Mouse (Mus musculus) heart, embryonic 16.5 days (tissue): ENCODE results near the gene Ap1s1. TPM values are rescaled to one million over a fixed set of nuclear protein-coding genes. Genes with fewer than 3 reads are reported as not detected.

Experiments used
- ATAC-seq: fragments of 200-750 bp; cut with Nextera tagmentation; replicated peaks from 2 replicates; pipeline ENCODE4 v1.8.0; 2017; ENCODE audit warnings: moderate number of reproducible peaks; ENCODE audit not compliant: insufficient read depth, low FRiP score; ENCODE audit errors: extremely low read depth
- H3K27ac ChIP-seq: fragments of 300-500 bp; sonication (generic); 2 replicates; pipeline ENCODE4 v1.5.1; 2014; ENCODE audit warnings: mild to moderate bottlenecking, low read length, control low read depth, moderate library complexity
- H3K27me3 ChIP-seq: fragments of 300-500 bp; sonication (generic); 2 replicates; pipeline ENCODE4 v1.6.1; 2014; ENCODE audit warnings: low read length, mixed read lengths; ENCODE audit not compliant: control insufficient read depth, insufficient read depth
- H3K36me3 ChIP-seq: fragments of 300-500 bp; sonication (generic); 2 replicates; pipeline ENCODE4 v1.6.1; 2014; ENCODE audit not compliant: control insufficient read depth, insufficient read depth
- H3K4me1 ChIP-seq: fragments of 300-500 bp; sonication (generic); 2 replicates; pipeline ENCODE4 v1.6.1; 2014; ENCODE audit warnings: low read length, mixed read lengths; ENCODE audit not compliant: control insufficient read depth, insufficient read depth
- H3K4me2 ChIP-seq: fragments of 300-500 bp; sonication (generic); 2 replicates; pipeline ENCODE4 v1.6.1; 2014; ENCODE audit warnings: low read depth, mild to moderate bottlenecking, control low read depth, low read length
- H3K4me3 ChIP-seq: fragments of 300-500 bp; sonication (generic); 2 replicates; pipeline ENCODE4 v1.5.1; 2014; ENCODE audit warnings: mild to moderate bottlenecking, control low read depth, low read length
- H3K9ac ChIP-seq: fragments of 300-500 bp; sonication (generic); 2 replicates; pipeline ENCODE4 v1.6.1; 2014; ENCODE audit warnings: low read length, control low read depth
- H3K9me3 ChIP-seq: fragments of 300-500 bp; sonication (generic); replicated peaks from 2 replicates; pipeline ENCODE4 v1.6.1; 2016; ENCODE audit warnings: low read length; ENCODE audit not compliant: control insufficient read depth
- WGBS: fragments of 180-500 bp; shearing (Covaris S2); extraction: QIAGEN DNeasy Blood & Tissue Kit; methylation state at CpG from one replicate; pipeline ENCODE4 v1.1.7; 2014; 5-methylcytosine and 5-hydroxymethylcytosine counted together
- polyA plus RNA-seq: library from polyadenylated mRNA; unstranded; fragments of >200 nt; fragmentation: Nextera tagmentation; extraction: Ambion mirVana; gene quantifications from 2 replicates; pipeline ENCODE4 v1.2.1, GENCODE M21; 2015

The Ap1s1 gene
- polyA plus RNA-seq, 1 experiment from 2014 or later: 148 TPM

DNA sequence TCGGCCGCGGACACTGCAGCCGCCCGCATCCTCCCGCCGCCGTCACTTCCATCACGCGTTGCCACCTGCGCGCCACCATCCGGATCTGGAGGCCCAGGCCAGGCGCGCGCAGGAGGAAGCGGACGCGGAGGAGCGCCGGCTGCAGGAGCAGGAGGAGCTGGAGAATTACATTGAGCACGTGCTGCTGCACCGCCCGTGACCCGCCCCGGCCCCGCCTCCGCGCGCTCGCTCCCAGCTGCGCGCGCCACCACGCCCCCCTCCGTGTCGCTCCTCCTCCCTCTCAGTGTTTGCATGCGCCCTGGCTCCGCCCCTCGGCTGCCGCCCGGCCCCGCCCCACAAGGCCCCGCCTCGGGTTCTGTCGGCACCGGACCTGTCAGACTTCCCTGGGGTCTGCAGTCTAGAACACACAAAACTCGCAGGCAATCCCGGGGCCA is 13.3 kb downstream of the Ap1s1 start:
- Histone ChIP-seq H3K9ac (peak overlapping the region; percentile 45; the same call in 1 of the 2 replicates), H3K36me3 (peaks cover 7% of the 10 kb centered on the region; the same call in 1 of the 2 replicates), H3K27ac (no peak overlapping the region), H3K27me3 (peaks cover 47% of the 10 kb centered on the region), H3K4me3 (peak overlapping the region; percentile 54), H3K4me2 (peak overlapping the region; percentile 94), H3K9me3 (no peaks in the 10 kb centered on the region), H3K4me1 (peaks cover 24% of the 10 kb centered on the region)
- WGBS: under 1% methylated on average over 49 of the region's 49 CpGs
- ATAC-seq: peak; percentile 85

DNA sequence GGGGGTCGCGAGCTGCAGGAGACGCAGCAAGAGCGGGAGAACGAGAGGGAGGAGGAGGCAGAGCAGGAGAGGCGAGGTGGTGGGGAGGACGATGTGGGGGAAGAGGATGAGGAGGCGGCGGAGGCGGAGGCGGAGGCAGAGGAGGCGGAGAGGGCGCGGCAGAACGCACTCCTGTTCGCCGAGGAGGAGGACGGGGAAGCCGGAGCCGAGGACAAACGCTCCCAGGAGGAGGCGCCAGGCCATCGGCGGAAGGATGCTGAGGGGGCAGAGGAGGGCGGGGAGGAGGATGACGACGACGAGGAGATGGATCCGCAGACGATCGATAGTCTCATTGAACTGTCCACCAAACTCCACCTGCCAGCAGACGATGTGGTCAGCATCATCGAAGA is 13.9 kb downstream of the Ap1s1 start:
- Histone ChIP-seq H3K36me3 (peaks cover 3% of the 10 kb centered on the region; the same call in 1 of the 2 replicates), H3K27ac (no peak overlapping the region), H3K4me1 (peaks cover 24% of the 10 kb centered on the region), H3K27me3 (peaks cover 51% of the 10 kb centered on the region), H3K9ac (peak overlapping the region; percentile 45; the same call in 1 of the 2 replicates), H3K4me2 (peak overlapping the region; percentile 94), H3K9me3 (no peaks in the 10 kb centered on the region), H3K4me3 (peak overlapping the region; percentile 54)
- no peak for ATAC-seq
- under 1% methylated on average over 33 of the region's 33 CpGs for WGBS

DNA sequence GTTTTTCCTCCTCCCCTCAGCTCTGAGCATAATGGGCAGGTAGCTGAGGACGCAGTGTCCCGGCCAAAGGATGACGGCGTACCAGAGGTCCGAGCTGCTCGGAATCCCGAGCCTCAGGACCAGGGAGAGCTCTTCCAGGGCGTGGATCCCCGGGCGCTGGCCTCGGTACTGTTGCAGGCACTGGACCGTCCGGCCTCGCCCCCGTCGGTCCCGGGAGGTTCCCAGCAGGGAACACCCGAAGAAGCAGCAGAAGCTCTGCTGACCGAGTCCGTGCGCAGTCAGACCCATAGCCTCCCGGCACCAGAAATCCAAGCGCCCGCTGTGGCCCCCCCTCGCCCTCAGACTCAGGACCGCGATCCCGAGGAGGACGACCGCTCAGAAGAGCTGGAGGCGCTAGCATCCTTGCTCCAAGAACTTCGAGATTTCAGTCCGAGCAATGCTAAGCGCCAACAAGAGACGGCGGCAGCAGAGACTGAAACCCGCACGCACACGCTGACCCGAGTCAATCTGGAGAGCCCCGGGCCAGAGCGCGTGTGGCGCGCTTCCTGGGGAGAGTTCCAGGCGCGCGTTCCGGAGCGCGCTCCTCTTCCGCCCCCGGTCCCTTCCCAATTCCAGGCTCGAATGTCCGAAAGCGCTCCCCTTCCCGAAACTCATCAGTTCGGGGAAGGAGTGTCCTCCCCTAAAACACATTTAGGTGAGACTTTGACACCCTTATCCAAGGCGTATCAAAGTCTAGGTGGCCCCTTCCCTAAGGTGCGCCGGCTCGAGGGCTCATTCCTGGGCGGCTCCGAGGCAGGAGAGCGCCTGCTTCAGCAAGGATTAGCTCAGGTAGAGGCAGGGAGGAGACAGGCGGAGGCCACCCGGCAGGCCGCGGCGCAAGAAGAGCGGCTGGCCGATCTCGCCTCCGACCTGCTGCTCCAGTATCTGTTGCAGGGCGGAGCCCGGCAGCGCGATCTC is 14.6 kb downstream of the Ap1s1 start:
- Histone ChIP-seq H3K36me3 (no peaks in the 10 kb centered on the region), H3K4me1 (peaks cover 24% of the 10 kb centered on the region), H3K4me3 (peak overlapping the region; percentile 54), H3K9me3 (no peaks in the 10 kb centered on the region), H3K27ac (no peak overlapping the region), H3K9ac (no peak overlapping the region), H3K4me2 (peak overlapping the region; percentile 94), H3K27me3 (peaks cover 58% of the 10 kb centered on the region)
- 1% methylated on average over 78 of the region's 78 CpGs for WGBS
- ATAC-seq: no peak

DNA sequence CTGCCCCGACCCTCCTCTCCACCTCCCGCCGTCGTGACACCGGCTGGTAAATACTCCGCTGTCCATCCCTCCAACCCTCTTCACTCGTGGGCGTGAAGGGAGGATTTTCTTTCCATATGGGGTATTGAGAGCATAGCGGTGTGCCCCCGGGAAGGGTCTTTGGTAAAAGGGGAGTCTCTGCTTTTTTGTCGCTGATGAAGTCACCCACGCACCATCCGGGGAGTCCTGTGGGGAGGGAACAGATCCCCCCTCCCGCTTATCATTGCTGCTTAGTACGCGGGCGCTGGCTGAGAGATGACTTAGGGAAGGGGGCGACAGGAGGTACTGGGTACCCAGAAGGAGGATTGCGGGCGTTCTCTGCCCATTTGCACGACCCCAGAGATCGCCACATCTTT is 15.5 kb downstream of the Ap1s1 start:
- peak overlapping the region; percentile 17; the same call in 1 of the 2 replicates for H3K4me3 ChIP-seq
- no peak overlapping the region for H3K27ac ChIP-seq
- peak overlapping the region; percentile 22; the same call in 1 of the 2 replicates for H3K4me2 ChIP-seq
- H3K9ac ChIP-seq: no peak overlapping the region
- H3K4me1 ChIP-seq: peaks cover 24% of the 10 kb centered on the region
- 10% methylated on average over 22 of the region's 22 CpGs for WGBS
- no peaks in the 10 kb centered on the region for H3K36me3 ChIP-seq
- no peaks in the 10 kb centered on the region for H3K9me3 ChIP-seq
- ATAC-seq: no peak
- peaks cover 66% of the 10 kb centered on the region for H3K27me3 ChIP-seq

DNA sequence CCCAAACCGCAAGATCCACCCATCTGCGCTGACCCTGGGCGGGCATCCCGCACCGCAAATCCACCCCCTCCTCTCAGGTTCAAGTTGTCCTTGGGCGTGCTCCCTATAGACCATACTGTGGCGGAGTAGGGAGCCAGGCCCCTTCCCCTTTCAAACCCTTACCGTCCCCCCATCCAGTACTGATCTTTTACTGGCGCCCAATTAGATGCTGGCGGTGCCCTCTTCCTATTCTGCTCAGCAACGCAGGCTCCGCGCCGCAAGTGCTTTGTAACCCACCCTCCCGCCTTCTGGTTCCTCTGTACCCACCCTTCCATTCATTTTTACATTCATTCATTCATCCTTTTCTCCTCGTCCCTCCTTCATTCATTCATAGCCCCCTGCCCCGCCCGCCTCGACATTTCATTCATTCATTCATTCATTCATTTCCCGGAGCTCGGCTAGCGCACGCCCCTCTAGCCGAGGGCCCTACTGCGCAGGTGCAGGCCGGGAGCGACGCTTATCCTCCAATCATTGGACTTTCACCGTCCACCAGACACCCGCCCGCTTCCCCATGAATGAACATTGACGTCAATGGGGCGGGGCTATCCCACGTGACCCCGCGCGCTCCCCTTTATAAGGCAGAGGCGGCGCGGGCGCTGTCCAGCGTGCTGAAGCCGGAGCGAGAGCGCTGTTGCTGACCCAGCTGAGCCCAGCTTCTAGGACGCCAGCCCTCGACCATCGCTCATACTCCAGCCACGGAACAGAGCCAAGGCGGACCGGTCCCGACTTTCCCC is 16.1 kb downstream of the Ap1s1 start:
- ATAC-seq: peak; percentile 75
- peak overlapping the region; percentile 43 for H3K4me3 ChIP-seq
- peaks cover 24% of the 10 kb centered on the region for H3K4me1 ChIP-seq
- 1% methylated on average over 52 of the region's 52 CpGs for WGBS
- H3K27me3 ChIP-seq: peaks cover 71% of the 10 kb centered on the region
- no peaks in the 10 kb centered on the region for H3K9me3 ChIP-seq
- no peaks in the 10 kb centered on the region for H3K36me3 ChIP-seq
- no peak overlapping the region for H3K27ac ChIP-seq
- no peak overlapping the region for H3K9ac ChIP-seq
- peak overlapping the region; percentile 74 for H3K4me2 ChIP-seq

DNA sequence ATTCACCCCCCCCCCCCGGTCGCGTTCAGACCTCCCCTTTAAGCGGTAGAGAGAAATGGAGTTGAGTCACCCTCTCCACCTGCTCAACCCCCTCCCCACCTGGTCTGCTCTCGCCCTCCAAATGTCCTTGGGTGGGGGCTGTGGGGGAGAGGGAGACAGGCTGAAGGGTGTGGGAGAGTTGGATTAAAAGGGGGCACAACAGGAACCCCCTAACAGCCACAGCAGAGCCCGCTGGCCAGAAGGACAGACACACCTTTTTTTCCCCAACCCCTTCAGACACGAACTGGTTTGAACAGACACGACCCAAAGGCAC is 16.7 kb downstream of the Ap1s1 start:
- ATAC-seq: no peak
- no peak overlapping the region for H3K27ac ChIP-seq
- no peak overlapping the region for H3K9ac ChIP-seq
- no peak overlapping the region for H3K4me2 ChIP-seq
- WGBS: 7% methylated on average over 8 of the region's 8 CpGs
- H3K4me1 ChIP-seq: peaks cover 24% of the 10 kb centered on the region
- H3K36me3 ChIP-seq: no peaks in the 10 kb centered on the region
- no peaks in the 10 kb centered on the region for H3K9me3 ChIP-seq
- no peak overlapping the region for H3K4me3 ChIP-seq
- H3K27me3 ChIP-seq: peaks cover 74% of the 10 kb centered on the region

DNA sequence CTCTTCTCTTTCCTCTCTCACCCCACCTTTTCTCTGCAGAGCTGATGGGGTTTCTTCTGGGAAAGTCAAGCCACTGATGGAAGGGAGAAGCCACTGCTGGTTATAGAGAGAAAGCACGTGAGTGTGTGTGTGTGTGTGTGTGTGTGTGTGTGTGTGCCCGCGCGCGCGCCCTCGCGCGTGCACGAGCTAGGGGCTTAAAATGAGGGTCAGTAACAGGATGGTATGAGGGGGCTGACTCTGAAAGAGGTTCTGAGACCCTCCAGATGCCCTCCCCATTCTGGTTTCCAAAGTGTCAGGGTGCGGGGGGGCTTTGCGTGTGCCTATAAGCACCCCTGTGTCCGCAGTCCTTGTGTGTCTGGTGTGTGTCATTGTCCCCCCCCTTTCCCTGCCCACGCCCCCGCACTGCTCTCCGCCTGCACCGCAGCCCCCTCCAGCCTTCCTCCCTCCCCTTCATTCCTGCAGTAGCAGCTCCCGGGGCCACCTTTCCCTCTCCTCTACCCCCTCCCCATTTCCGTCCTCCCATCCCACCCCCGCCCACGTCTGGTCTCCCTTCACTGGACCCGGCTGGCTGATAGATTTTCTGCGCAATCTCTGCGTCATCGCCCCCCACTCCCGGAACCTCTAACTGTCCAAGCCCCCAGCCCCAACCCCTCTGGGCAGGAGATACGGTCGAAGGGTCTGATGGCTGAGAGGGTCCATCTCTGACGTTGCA is 17.2 kb downstream of the Ap1s1 start:
- Histone ChIP-seq H3K4me1 (peaks cover 24% of the 10 kb centered on the region), H3K9me3 (no peaks in the 10 kb centered on the region), H3K27me3 (peaks cover 78% of the 10 kb centered on the region), H3K36me3 (no peaks in the 10 kb centered on the region), H3K4me3 (no peak overlapping the region), H3K27ac (no peak overlapping the region), H3K9ac (no peak overlapping the region), H3K4me2 (no peak overlapping the region)
- 4% methylated on average over 29 of the region's 29 CpGs for WGBS
- ATAC-seq: no peak

DNA sequence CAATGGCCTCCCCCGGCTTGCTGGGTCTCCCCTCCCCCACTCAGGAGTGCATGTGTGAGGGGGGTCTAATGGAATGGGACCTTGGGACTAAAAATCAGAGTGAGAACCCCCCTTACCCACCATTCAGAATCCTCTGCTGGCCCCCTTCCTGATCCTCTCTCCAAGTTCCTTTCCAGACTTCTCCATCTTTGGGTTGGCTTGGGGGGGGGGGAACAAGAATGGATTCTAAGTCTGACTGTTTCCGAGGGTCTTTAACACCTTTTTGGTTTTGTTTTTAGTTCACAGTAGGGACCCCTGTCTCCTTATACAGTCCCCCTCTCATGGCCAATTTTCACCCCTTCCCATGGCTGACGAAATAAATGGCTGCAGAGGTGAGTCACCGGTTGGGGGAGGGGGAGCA is 19.8 kb downstream of the Ap1s1 start, which contains the start of gene Vgf:
TSS of gene Vgf (plus strand) at position 301 of the 400 bp plus-strand sequence.
- Histone ChIP-seq H3K27ac (no peak within 1 kb of the TSS), H3K4me2 (no peak within 1 kb of the TSS), H3K9me3 (no peaks in the 10 kb centered on the region), H3K27me3 (peaks cover 67% of the 10 kb centered on the region), H3K9ac (no peak within 1 kb of the TSS), H3K4me1 (peaks cover 8% of the 10 kb centered on the region), H3K36me3 (no peaks in the 10 kb centered on the region), H3K4me3 (no peak within 1 kb of the TSS)
- no peak for ATAC-seq
- WGBS: 15% methylated on average over 4 of the region's 4 CpGs
